Mouse (Mus musculus) cerebellum, adult 2 months (tissue): Measurements from ENCODE around the gene Sh3d19. TPM values are rescaled to one million over a fixed set of nuclear protein-coding genes. Genes with fewer than 3 reads are reported as not detected.

Experiments used
- DNase-seq, 2 experiments: peaks; one replicate each; pipeline ENCODE4 v3.0.0; 2021
- H3K27ac ChIP-seq: fragments of 200-500 bp; 2 replicates; pipeline ENCODE4 v1.5.1; 2012; ENCODE audit warnings: low read length, control low read depth, inconsistent platforms; ENCODE audit not compliant: insufficient read depth
- H3K27me3 ChIP-seq: fragments of 200-500 bp; 2 replicates; pipeline ENCODE4 v1.6.1; 2012; ENCODE audit warnings: inconsistent platforms, mild to moderate bottlenecking, low read length, moderate library complexity; ENCODE audit not compliant: control insufficient read depth, insufficient read depth
- H3K4me1 ChIP-seq: fragments of 200-500 bp; 2 replicates; pipeline ENCODE4 v1.6.1; 2011; ENCODE audit warnings: low read length; ENCODE audit not compliant: control insufficient read depth, insufficient read depth
- H3K4me3 ChIP-seq: fragments of 200-500 bp; replicated peaks from 2 replicates; pipeline ENCODE3; 2011; ENCODE audit warnings: mild to moderate bottlenecking, low read depth, low read length, control low read depth; ENCODE audit not compliant: insufficient read depth
- CTCF ChIP-seq: fragments of 200-500 bp; IDR thresholded peaks from 2 replicates; pipeline ENCODE4 v1.5.1; 2011; ENCODE audit warnings: low read depth, mild to moderate bottlenecking, control low read depth, low read length, moderate library complexity, borderline replicate concordance; ENCODE audit not compliant: insufficient read depth
- POLR2A ChIP-seq: fragments of 200-500 bp; IDR thresholded peaks from 2 replicates; pipeline ENCODE4 v1.6.1; 2011; ENCODE audit warnings: low read length, control low read depth, borderline replicate concordance; ENCODE audit not compliant: insufficient read depth
- WGBS: fragments of 180-500 bp; shearing (Covaris S2); methylation state at CpG from one replicate; pipeline ENCODE4 v1.1.7; 2018; 5-methylcytosine and 5-hydroxymethylcytosine counted together
- polyA plus RNA-seq: library from polyadenylated mRNA; depleted of rRNA; stranded (reverse); fragments of >200 nt; gene quantifications from 2 replicates; pipeline ENCODE4 v1.2.3, GENCODE M21; 2012

Sh3d19 gene
- polyA plus RNA-seq, 1 experiment, result 14.5 TPM

DNA sequence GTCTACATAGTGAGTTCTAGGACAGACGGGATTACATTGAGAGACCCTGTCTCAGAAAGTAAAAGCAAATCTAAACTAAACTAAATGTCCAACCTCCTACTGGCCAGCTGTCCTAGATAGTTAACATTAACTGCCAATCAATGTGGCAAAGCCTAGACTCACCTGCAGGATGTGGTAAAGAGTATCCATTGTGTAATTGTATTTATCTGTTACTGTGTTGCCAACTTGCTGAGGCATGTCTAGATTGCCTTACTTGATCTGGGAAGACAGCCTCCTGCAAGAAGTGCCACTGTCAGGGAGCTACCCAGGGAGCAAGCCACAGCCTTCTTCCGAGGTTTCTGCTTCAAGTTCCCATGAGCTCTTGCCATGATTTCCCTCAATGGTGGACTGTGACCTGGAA, 16.3 kb downstream of the Sh3d19 start:
- Histone ChIP-seq H3K4me3 (no peak overlapping the region), H3K4me1 (no peaks in the 10 kb centered on the region), H3K27ac (no peak overlapping the region), H3K27me3 (no peaks in the 10 kb centered on the region)
- no peak for DNase-seq
- no peak for TF ChIP-seq POLR2A
- TF ChIP-seq CTCF, result no peak
- 86% methylated on average over 2 of the region's 2 CpGs for WGBS

- no peaks in the 10 kb centered on the region for H3K27me3 ChIP-seq
- no peak overlapping the region for H3K27ac ChIP-seq
- no peaks in the 10 kb centered on the region for H3K4me1 ChIP-seq
- no peak overlapping the region for H3K4me3 ChIP-seq
- WGBS, result 83% methylated on average over 6 of the region's 6 CpGs
- no peak for DNase-seq
- TF ChIP-seq CTCF, result no peak
- no peak for TF ChIP-seq POLR2A
Observed at GRCm38 (mm10) chr3:85991140-85991801, 20.4 kb downstream of the Sh3d19 start.

DNA sequence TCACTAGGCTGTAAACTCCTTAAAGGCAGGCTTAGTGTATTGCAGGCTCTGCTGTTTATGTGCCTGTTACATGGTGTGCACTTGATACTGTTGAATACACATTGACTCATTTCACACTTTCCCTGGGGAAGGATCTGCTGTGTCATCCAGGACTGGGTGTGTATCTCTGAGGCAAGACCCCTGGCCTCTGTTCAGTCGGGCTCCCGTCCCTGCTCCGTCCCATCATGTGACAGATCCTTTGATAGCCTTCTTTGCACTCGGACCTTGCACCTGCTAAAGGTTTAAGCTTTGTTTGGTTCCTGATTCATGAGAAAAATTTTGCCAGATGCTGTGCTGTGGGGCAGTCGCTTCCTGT, 20.9 kb downstream of the Sh3d19 start:
- Histone ChIP-seq H3K27ac (no peak overlapping the region), H3K4me3 (no peak overlapping the region), H3K4me1 (no peaks in the 10 kb centered on the region), H3K27me3 (no peaks in the 10 kb centered on the region)
- DNase-seq, result no peak
- WGBS, result 77% methylated on average over 5 of the region's 5 CpGs
- TF ChIP-seq POLR2A (no peak), CTCF (no peak)

DNA sequence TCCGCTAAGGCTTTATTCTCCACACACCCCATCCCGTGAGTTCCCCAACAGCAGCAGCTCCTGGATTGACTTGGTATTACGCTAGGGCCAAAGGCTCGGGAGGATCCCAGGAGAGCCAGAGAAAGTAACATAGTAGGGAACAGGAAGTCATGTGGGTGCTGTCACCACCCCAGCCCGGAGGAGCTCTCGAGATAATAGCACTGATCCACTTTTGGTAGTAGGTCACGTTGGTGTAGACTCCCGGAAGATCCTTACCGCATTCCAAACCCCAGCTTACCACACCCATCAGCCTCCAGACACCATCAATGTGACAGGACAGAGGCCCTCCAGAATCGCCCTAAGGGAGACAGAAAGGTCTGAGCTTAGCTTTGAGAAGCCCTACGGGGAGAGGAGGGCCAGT, 22.8 kb downstream of the Sh3d19 start:
- TF ChIP-seq CTCF (no peak), POLR2A (no peak)
- Histone ChIP-seq H3K27me3 (no peaks in the 10 kb centered on the region), H3K4me3 (no peak overlapping the region), H3K27ac (no peak overlapping the region), H3K4me1 (no peaks in the 10 kb centered on the region)
- DNase-seq, result no peak
- WGBS, result 81% methylated on average over 11 of the region's 11 CpGs

DNA sequence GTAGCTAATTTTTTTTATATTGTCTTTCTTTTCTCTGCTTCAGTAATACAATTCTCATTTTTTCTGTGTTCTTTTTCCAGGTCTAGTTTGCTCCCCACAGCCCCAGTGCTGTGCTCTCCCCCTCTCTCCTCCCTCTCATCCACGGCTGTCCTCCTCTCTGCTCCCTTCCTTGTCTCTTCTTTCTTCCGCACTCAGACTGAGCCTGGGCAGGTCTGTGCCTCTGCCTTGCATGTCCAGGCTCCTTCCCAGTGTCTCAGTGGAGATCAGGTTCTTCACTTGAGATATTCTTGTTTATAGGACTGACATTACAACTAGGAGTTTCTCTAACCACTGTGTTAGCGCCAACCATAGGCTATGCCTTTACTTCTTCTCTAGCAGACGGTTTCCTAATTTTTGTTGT, 23.7 kb downstream of the Sh3d19 start:
- Histone ChIP-seq H3K27ac (no peak overlapping the region), H3K4me3 (no peak overlapping the region), H3K27me3 (no peaks in the 10 kb centered on the region), H3K4me1 (no peaks in the 10 kb centered on the region)
- DNase-seq, result no peak
- TF ChIP-seq CTCF, result no peak
- TF ChIP-seq POLR2A, result no peak
- WGBS, result 91% methylated on average over 4 of the region's 4 CpGs

- no peaks in the 10 kb centered on the region for H3K27me3 ChIP-seq
- H3K27ac ChIP-seq, result no peak overlapping the region
- H3K4me1 ChIP-seq, result no peaks in the 10 kb centered on the region
- DNase-seq, result no peak
- TF ChIP-seq CTCF, result no peak
- no peak for TF ChIP-seq POLR2A
- WGBS, result 95% methylated on average over 3 of the region's 3 CpGs
- H3K4me3 ChIP-seq, result no peak overlapping the region
Observed at GRCm38 (mm10) chr3:86001271-86001670, 30.4 kb downstream of the Sh3d19 start.

- no peak within 1 kb of the TSS for H3K27ac ChIP-seq
- DNase-seq, result peak in 1 of 2 experiments; percentile 12
- WGBS, result 78% methylated on average over 17 of the region's 17 CpGs
- no peak within 1 kb of the TSS for H3K4me3 ChIP-seq
- TF ChIP-seq POLR2A, result no peak
- TF ChIP-seq CTCF, result no peak
- H3K4me1 ChIP-seq, result no peaks in the 10 kb centered on the region
- H3K27me3 ChIP-seq, result no peaks in the 10 kb centered on the region
Observed at GRCm38 (mm10) chr3:86002423-86002822, 31.5 kb downstream of the Sh3d19 start, which contains the start of gene Prss48. Prss48 (minus strand) TSS chr3:86002491.

- 93% methylated on average over 5 of the region's 5 CpGs for WGBS
- TF ChIP-seq POLR2A (no peak), CTCF (no peak)
- no peak for DNase-seq
- Histone ChIP-seq H3K27me3 (no peaks in the 10 kb centered on the region), H3K27ac (no peak overlapping the region), H3K4me1 (no peaks in the 10 kb centered on the region), H3K4me3 (no peak overlapping the region)
Observed at GRCm38 (mm10) chr3:86002940-86003339, 32.0 kb downstream of the Sh3d19 start.

- no peaks in the 10 kb centered on the region for H3K27me3 ChIP-seq
- no peak for DNase-seq
- H3K27ac ChIP-seq, result no peak overlapping the region
- H3K4me3 ChIP-seq, result no peak overlapping the region
- no peaks in the 10 kb centered on the region for H3K4me1 ChIP-seq
- TF ChIP-seq POLR2A (no peak), CTCF (no peak)
- 89% methylated on average over 10 of the region's 10 CpGs for WGBS
Observed at GRCm38 (mm10) chr3:86004751-86005150, 33.8 kb downstream of the Sh3d19 start.
